8 mouse cellular contexts compared by ENCODE assay signal in the genomic region with DNA sequence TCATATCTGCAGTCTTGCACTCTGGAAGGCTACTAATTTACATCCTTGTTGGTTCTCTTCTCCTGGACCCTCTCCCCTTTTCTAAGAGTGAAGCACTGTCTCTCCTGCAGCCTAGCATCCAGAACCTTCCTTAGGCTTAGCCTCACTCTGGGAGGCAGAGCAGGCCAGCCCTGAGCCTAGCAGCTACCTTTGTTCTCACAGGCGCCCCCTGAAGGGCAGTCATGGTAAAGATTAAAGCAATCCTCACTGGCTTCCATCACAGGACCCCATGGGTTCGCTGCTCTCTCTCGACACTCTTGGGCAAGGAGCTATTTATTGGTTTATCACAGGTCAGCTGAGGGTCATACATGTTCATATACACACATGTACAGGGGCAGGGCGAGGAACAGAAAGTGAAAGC.
DNase-seq lines count a peak whose midpoint lies in the region; ATAC-seq and TF ChIP-seq lines count a peak whose summit lies in the region.

No protein-coding gene starts in this region.

- H3K4me1 ChIP-seq in lung, postnatal 0 days (ENCODE audit: insufficient read depth, low read depth, low read length) = no peaks in the 10 kb centered on the region

- no peak overlapping the region for H3K27ac ChIP-seq in layer of hippocampus, adult 2 months
- no peak overlapping the region for H3K27ac ChIP-seq in lung, postnatal 0 days (ENCODE audit: low read length)

- peak; percentile 73 for TF ChIP-seq CTCF in layer of hippocampus, adult 2 months (conservative IDR thresholded peaks at IDR 0.05)
- peak; percentile 58 for TF ChIP-seq CTCF in lung, postnatal 0 days (IDR thresholded peaks at IDR 0.05)

- DNase-seq in adrenal gland, postnatal 10 days = peak; percentile 39
- DNase-seq in adrenal gland, adult 2 months = no peak
- peak in 1 of 2 experiments; percentile 44 for DNase-seq in layer of hippocampus, adult 2 months (ENCODE audit: low spot score in 2 of 2)
- DNase-seq in layer of hippocampus, postnatal 10 days (ENCODE audit: low spot score in 2 of 2) = no peak
- peak; percentile 15 to 48 for DNase-seq in adrenal gland, postnatal 36 days
- no peak for DNase-seq in lung, postnatal 0 days (ENCODE audit: low spot score)
- DNase-seq in thymus, adult 18-20 months = no peak
- no peak for DNase-seq in c-Kit-positive CD71-positive TER-119-positive erythroid progenitor cells, embryonic 14.5 days (ENCODE audit: low spot score)

- H3K4me2 ChIP-seq in lung, postnatal 0 days (replicated peaks; ENCODE audit: low read depth, low read length) = no peak overlapping the region

- ATAC-seq in lung, postnatal 0 days = no peak

- H3K9ac ChIP-seq in lung, postnatal 0 days (replicated peaks; ENCODE audit: low read depth) = no peak overlapping the region

- H3K4me3 ChIP-seq in layer of hippocampus, adult 2 months = no peak overlapping the region
- no peak overlapping the region for H3K4me3 ChIP-seq in lung, postnatal 0 days (ENCODE audit: low read depth, low read length)

- no peaks in the 10 kb centered on the region for H3K27me3 ChIP-seq in lung, postnatal 0 days (replicated peaks; ENCODE audit: insufficient read depth, low read length)

- no peaks in the 10 kb centered on the region for H3K9me3 ChIP-seq in lung, postnatal 0 days (ENCODE audit: low read length)

- 61% methylated on average over 4 of the region's 4 CpGs for WGBS in lung, postnatal 0 days

- TF ChIP-seq EP300 in lung, postnatal 0 days (IDR thresholded peaks at IDR 0.05) = no peak

- no peaks in the 10 kb centered on the region for H3K36me3 ChIP-seq in lung, postnatal 0 days (ENCODE audit: insufficient read depth, low read length)

Comparison
In these comparisons a context has a peak if more than half of its experiments do, and no peak if none do; other contexts are left out.
1. DNase-seq: peak in adrenal gland, postnatal 10 days (single experiment) and adrenal gland, postnatal 36 days (2 of 2); none in adrenal gland, adult 2 months (single experiment), layer of hippocampus, postnatal 10 days (0 of 2), lung, postnatal 0 days (single experiment), thymus, adult 18-20 months (0 of 2) and c-Kit-positive CD71-positive TER-119-positive erythroid progenitor cells, embryonic 14.5 days (single experiment).